Mouse (Mus musculus) heart, embryonic 11.5 days (tissue): ENCODE data around the gene Olfr549. TPM values are rescaled to one million over a fixed set of nuclear protein-coding genes. Genes with fewer than 3 reads are reported as not detected.

ENCODE experiments used
- ATAC-seq: fragments of 200-750 bp; cut with Nextera tagmentation; replicated peaks from 2 replicates; pipeline ENCODE4 v1.8.0; 2017; ENCODE audit warnings: moderate library complexity; ENCODE audit not compliant: insufficient number of reproducible peaks, low FRiP score, low TSS enrichment
- H3K27ac ChIP-seq: fragments of 300-500 bp; sonication (generic); 2 replicates; pipeline ENCODE4 v1.5.1; 2014; ENCODE audit warnings: mild to moderate bottlenecking, low read depth, low read length
- H3K27me3 ChIP-seq: fragments of 300-500 bp; sonication (generic); 2 replicates; pipeline ENCODE4 v1.6.1; 2014; ENCODE audit warnings: mild to moderate bottlenecking, low read length, mixed read lengths; ENCODE audit not compliant: control insufficient read depth, insufficient read depth
- H3K36me3 ChIP-seq: fragments of 300-500 bp; sonication (generic); 2 replicates; pipeline ENCODE4 v1.6.1; 2014; ENCODE audit warnings: mild to moderate bottlenecking, low read length, moderate library complexity, mixed read lengths; ENCODE audit not compliant: control insufficient read depth, insufficient read depth
- H3K4me1 ChIP-seq: fragments of 300-500 bp; sonication (generic); 2 replicates; pipeline ENCODE4 v1.6.1; 2014; ENCODE audit warnings: low read length; ENCODE audit not compliant: control insufficient read depth, insufficient read depth
- H3K4me2 ChIP-seq: fragments of 300-500 bp; sonication (generic); 2 replicates; pipeline ENCODE4 v1.6.1; 2014; ENCODE audit warnings: mild to moderate bottlenecking, moderate library complexity
- H3K4me3 ChIP-seq: fragments of 300-500 bp; sonication (generic); 2 replicates; pipeline ENCODE4 v1.5.1; 2014; ENCODE audit warnings: low read depth, low read length
- H3K9ac ChIP-seq: fragments of 300-500 bp; sonication (generic); 2 replicates; pipeline ENCODE4 v1.6.1; 2014; ENCODE audit warnings: mild to moderate bottlenecking, low read depth, low read length, moderate library complexity
- H3K9me3 ChIP-seq: fragments of 300-500 bp; sonication (generic); replicated peaks from 2 replicates; pipeline ENCODE4 v1.6.1; 2016; ENCODE audit warnings: low read length; ENCODE audit not compliant: control insufficient read depth
- WGBS: fragments of 180-500 bp; shearing (Covaris S2); extraction: QIAGEN DNeasy Blood & Tissue Kit; methylation state at CpG from one replicate; pipeline ENCODE4 v1.1.7; 2014; ENCODE audit not compliant: insufficient replicate concordance; 5-methylcytosine and 5-hydroxymethylcytosine counted together
- polyA plus RNA-seq: library from polyadenylated mRNA; unstranded; fragments of >200 nt; fragmentation: Nextera tagmentation; extraction: Ambion mirVana; gene quantifications from 2 replicates; pipeline ENCODE4 v1.2.1, GENCODE M21; 2014

Gene Olfr549
- polyA plus RNA-seq: not detected in 2 replicates

- Histone ChIP-seq H3K9me3 (no peaks in the 10 kb centered on the region), H3K4me3 (no peak within 1 kb of the TSS), H3K9ac (no peak within 1 kb of the TSS), H3K27ac (no peak within 1 kb of the TSS), H3K36me3 (no peaks in the 10 kb centered on the region), H3K4me1 (no peaks in the 10 kb centered on the region), H3K27me3 (no peaks in the 10 kb centered on the region), H3K4me2 (no peak within 1 kb of the TSS)
- ATAC-seq: no peak
- 84% methylated on average over 3 of the region's 3 CpGs for WGBS
Measured at GRCm38 (mm10) chr7:102549570-102549969, at the start of gene Olfr549. TSS of gene Olfr549 (plus strand) at chr7:102549870.

- ATAC-seq: no peak
- Histone ChIP-seq H3K4me3 (no peak overlapping the region), H3K9me3 (no peaks in the 10 kb centered on the region), H3K4me1 (no peaks in the 10 kb centered on the region), H3K9ac (no peak overlapping the region), H3K36me3 (no peaks in the 10 kb centered on the region), H3K4me2 (no peak overlapping the region), H3K27ac (no peak overlapping the region), H3K27me3 (no peaks in the 10 kb centered on the region)
- WGBS: 64% methylated on average over 5 of the region's 5 CpGs
Measured at GRCm38 (mm10) chr7:102501986-102502385, 47.7 kb upstream of the Olfr549 start.

- WGBS: 41% methylated on average over 3 of the region's 3 CpGs
- Histone ChIP-seq H3K4me2 (no peak overlapping the region), H3K9me3 (no peaks in the 10 kb centered on the region), H3K4me3 (no peak overlapping the region), H3K4me1 (no peaks in the 10 kb centered on the region), H3K27me3 (0 out of 2 replicates have a peak, but pooled peaks cover 2% of the 10 kb centered on the region), H3K27ac (no peak overlapping the region), H3K9ac (no peak overlapping the region), H3K36me3 (no peaks in the 10 kb centered on the region)
- no peak for ATAC-seq
Measured at GRCm38 (mm10) chr7:102506848-102507247, 42.8 kb upstream of the Olfr549 start.

- no peak for ATAC-seq
- H3K4me1 ChIP-seq: no peaks in the 10 kb centered on the region
- no peaks in the 10 kb centered on the region for H3K36me3 ChIP-seq
- H3K27me3 ChIP-seq: peaks cover 5% of the 10 kb centered on the region; the same call in 1 of the 2 replicates
- H3K27ac ChIP-seq: no peak overlapping the region
- 83% methylated on average over 9 of the region's 9 CpGs for WGBS
- H3K9me3 ChIP-seq: no peaks in the 10 kb centered on the region
- no peak overlapping the region for H3K4me2 ChIP-seq
- H3K4me3 ChIP-seq: no peak overlapping the region
- no peak overlapping the region for H3K9ac ChIP-seq
Measured at GRCm38 (mm10) chr7:102508066-102508465, 41.6 kb upstream of the Olfr549 start.

GRCm38 (mm10) chr7:102508666-102509065 is 41.0 kb upstream of the Olfr549 start:
- Histone ChIP-seq H3K27ac (no peak overlapping the region), H3K9ac (no peak overlapping the region), H3K4me2 (no peak overlapping the region), H3K36me3 (no peaks in the 10 kb centered on the region), H3K4me1 (no peaks in the 10 kb centered on the region), H3K4me3 (no peak overlapping the region), H3K9me3 (no peaks in the 10 kb centered on the region), H3K27me3 (peaks cover 5% of the 10 kb centered on the region; the same call in 1 of the 2 replicates)
- ATAC-seq: no peak
- WGBS: 90% methylated on average over 6 of the region's 6 CpGs

- Histone ChIP-seq H3K9ac (no peak overlapping the region), H3K36me3 (no peaks in the 10 kb centered on the region), H3K27me3 (peaks cover 10% of the 10 kb centered on the region; the same call in 1 of the 2 replicates), H3K4me2 (no peak overlapping the region), H3K9me3 (no peaks in the 10 kb centered on the region), H3K4me3 (no peak overlapping the region), H3K4me1 (no peaks in the 10 kb centered on the region), H3K27ac (no peak overlapping the region)
- no peak for ATAC-seq
- 69% methylated on average over 7 of the region's 7 CpGs for WGBS
Measured at GRCm38 (mm10) chr7:102509726-102510125, 39.9 kb upstream of the Olfr549 start.

GRCm38 (mm10) chr7:102511927-102512326 is 37.7 kb upstream of the Olfr549 start:
- ATAC-seq: no peak
- H3K27me3 ChIP-seq: peaks cover 10% of the 10 kb centered on the region; the same call in 1 of the 2 replicates
- H3K4me3 ChIP-seq: no peak overlapping the region
- no peak overlapping the region for H3K4me2 ChIP-seq
- no peak overlapping the region for H3K9ac ChIP-seq
- 91% methylated on average over 10 of the region's 10 CpGs for whole genome bisulfite sequencing
- no peaks in the 10 kb centered on the region for H3K4me1 ChIP-seq
- no peak overlapping the region for H3K27ac ChIP-seq
- H3K36me3 ChIP-seq: no peaks in the 10 kb centered on the region
- H3K9me3 ChIP-seq: no peaks in the 10 kb centered on the region

GRCm38 (mm10) chr7:102512814-102513435 is 36.7 kb upstream of the Olfr549 start:
- Histone ChIP-seq H3K36me3 (no peaks in the 10 kb centered on the region), H3K27me3 (peaks cover 10% of the 10 kb centered on the region; the same call in 1 of the 2 replicates), H3K4me3 (peak overlapping the region; percentile 56), H3K27ac (no peak overlapping the region), H3K4me1 (no peaks in the 10 kb centered on the region), H3K9ac (peak overlapping the region; percentile 72), H3K4me2 (peak overlapping the region; percentile 94), H3K9me3 (no peaks in the 10 kb centered on the region)
- under 1% methylated on average over 50 of the region's 54 CpGs for WGBS
- peak; percentile 88 for ATAC-seq

- Histone ChIP-seq H3K4me1 (no peaks in the 10 kb centered on the region), H3K9ac (no peak overlapping the region), H3K9me3 (no peaks in the 10 kb centered on the region), H3K4me3 (no peak overlapping the region), H3K27ac (no peak overlapping the region), H3K36me3 (no peaks in the 10 kb centered on the region), H3K27me3 (peaks cover 10% of the 10 kb centered on the region; the same call in 1 of the 2 replicates), H3K4me2 (no peak overlapping the region)
- ATAC-seq: no peak
- WGBS: 30% methylated on average over 4 of the region's 4 CpGs
Measured at GRCm38 (mm10) chr7:102514144-102514543, 35.5 kb upstream of the Olfr549 start.
